Mouse (Mus musculus): ENCODE data around the gene Ube2q2. TPM values are rescaled to one million over a fixed set of nuclear protein-coding genes. Genes with fewer than 3 reads are reported as not detected.

Ube2q2 gene
- polyA plus RNA-seq, 1 experiment from 2014 or later, result 47.7 TPM

DNA sequence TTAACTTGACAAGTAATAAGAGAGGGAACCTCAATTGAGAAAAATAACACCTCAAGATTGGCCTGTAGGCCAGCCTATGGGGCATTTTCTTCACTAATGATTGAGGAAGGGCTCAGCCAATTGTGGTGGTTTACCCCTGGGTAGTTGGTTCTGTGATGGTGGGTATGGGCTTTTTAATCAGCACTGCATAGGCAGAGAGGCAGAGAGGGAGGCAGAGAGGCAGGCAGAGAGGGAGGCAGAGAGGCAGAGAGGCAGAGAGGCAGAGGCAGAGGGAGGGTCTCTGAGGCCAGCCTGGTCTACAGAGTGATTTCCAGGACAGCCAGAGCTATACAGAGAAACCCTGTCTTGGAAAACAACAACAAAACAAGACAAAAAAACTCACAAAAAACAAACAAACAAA lies 2.4 kb downstream of the Ube2q2 start:
- peak overlapping the region; percentile 82 for H3K4me2 ChIP-seq (replicated peaks; ENCODE audit: low read depth, low read length)
- no peak for DNase-seq (ENCODE audit: low spot score)

DNA sequence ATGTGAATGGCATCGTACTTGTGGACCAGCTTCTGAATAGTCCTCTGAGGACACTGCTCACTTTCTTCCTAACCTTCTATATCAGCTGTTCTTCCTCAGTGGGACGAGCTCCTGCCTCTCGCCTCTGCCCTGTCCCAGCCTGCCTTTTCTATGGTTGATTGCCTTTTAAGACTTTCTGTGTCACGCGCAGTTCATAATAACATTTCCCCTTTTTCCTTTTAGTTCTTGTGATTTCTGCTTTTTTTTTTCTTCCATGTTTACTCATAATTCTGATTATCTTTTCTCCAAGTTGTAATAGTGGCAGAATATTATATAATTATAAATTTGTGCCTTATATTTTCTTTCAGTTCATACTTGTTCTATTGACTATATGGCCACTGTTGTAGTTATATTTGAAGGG lies 4.3 kb downstream of the Ube2q2 start:
- Histone ChIP-seq H3K9me3 (ENCODE audit: control insufficient read depth, low read length) (no peaks in the 10 kb centered on the region), H3K4me3 (ENCODE audit: low read depth, low read length) (no peak overlapping the region), H3K4me1 (replicated peaks; ENCODE audit: control insufficient read depth, insufficient read depth, low read length) (no peaks in the 10 kb centered on the region), H3K27me3 (ENCODE audit: control insufficient read depth, insufficient read depth, low read length) (no peaks in the 10 kb centered on the region), H3K9ac (ENCODE audit: low read depth, low read length) (no peak overlapping the region), H3K36me3 (ENCODE audit: control insufficient read depth, insufficient read depth, low read length) (no peaks in the 10 kb centered on the region), H3K4me2 (replicated peaks; ENCODE audit: low read depth, low read length) (no peak overlapping the region), H3K27ac (ENCODE audit: low read depth, low read length) (no peak overlapping the region)
- DNase-seq (ENCODE audit: low spot score) (no peak), ATAC-seq (ENCODE audit: low FRiP score) (no peak)
- 87% methylated on average over 5 of the region's 5 CpGs for WGBS

More for the DNA sequence above, 2.4 kb downstream of the Ube2q2 start:
- H3K27me3 ChIP-seq (ENCODE audit: control insufficient read depth, insufficient read depth, low read length), result no peaks in the 10 kb centered on the region
- no peak overlapping the region for H3K9ac ChIP-seq (ENCODE audit: low read depth, low read length)
- H3K9me3 ChIP-seq (ENCODE audit: control insufficient read depth, low read length), result no peaks in the 10 kb centered on the region
- no peaks in the 10 kb centered on the region for H3K36me3 ChIP-seq (ENCODE audit: control insufficient read depth, insufficient read depth, low read length)
- peak overlapping the region; percentile 90; the same call in 1 of the 2 replicates for H3K4me3 ChIP-seq (ENCODE audit: low read depth, low read length)
- no peak for ATAC-seq (ENCODE audit: low FRiP score)
- no peaks in the 10 kb centered on the region for H3K4me1 ChIP-seq (replicated peaks; ENCODE audit: control insufficient read depth, insufficient read depth, low read length)
- H3K27ac ChIP-seq (ENCODE audit: low read depth, low read length), result no peak overlapping the region

DNA sequence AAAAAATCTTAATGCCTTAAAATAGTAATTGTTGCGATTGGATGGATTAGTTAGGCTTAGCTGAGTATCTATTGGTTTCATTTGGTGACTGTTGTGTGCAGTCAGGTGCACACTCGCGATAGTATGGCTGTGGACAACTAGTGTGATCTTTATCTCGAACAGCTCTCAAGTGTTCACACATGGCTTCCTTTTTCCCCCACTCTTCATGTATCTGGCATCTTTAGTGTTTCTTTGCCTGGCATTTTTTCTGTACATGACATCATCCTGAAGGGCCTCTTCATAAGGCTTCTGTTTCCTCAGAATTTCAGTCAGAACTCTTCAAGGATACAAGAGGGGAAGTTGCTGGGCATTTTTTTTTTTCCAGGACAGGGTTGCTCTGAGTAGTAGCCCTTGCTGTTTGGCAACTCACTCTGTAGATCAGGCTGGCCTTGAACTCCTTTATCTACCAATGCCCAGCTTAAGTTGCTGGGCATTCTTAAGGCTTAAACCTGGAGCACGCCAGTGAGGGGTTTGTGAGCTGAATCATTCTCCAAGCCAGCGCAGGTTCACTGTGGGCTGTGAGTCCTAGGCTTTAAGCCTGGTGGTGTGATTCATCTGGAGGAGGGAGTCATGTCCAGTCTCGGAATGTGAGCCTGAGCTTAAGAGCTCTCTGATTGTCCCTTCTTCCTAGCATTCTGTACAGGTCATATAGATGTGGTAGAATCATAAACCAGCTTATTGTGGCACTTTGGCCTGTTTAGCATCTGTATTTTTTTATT lies 22.2 kb downstream of the Ube2q2 start:
- no peak overlapping the region for H3K9ac ChIP-seq (ENCODE audit: low read depth, low read length)
- ATAC-seq (ENCODE audit: low FRiP score) (no peak), DNase-seq (ENCODE audit: low spot score) (no peak)
- H3K9me3 ChIP-seq (ENCODE audit: control insufficient read depth, low read length), result no peaks in the 10 kb centered on the region
- H3K4me3 ChIP-seq (ENCODE audit: low read depth, low read length), result no peak overlapping the region
- no peak overlapping the region for H3K27ac ChIP-seq (ENCODE audit: low read depth, low read length)
- H3K4me1 ChIP-seq (replicated peaks; ENCODE audit: control insufficient read depth, insufficient read depth, low read length), result no peaks in the 10 kb centered on the region
- no peak overlapping the region for H3K4me2 ChIP-seq (replicated peaks; ENCODE audit: low read depth, low read length)
- no peaks in the 10 kb centered on the region for H3K27me3 ChIP-seq (ENCODE audit: control insufficient read depth, insufficient read depth, low read length)
- WGBS, result 94% methylated on average over 7 of the region's 7 CpGs
- no peaks in the 10 kb centered on the region for H3K36me3 ChIP-seq (ENCODE audit: control insufficient read depth, insufficient read depth, low read length)

DNA sequence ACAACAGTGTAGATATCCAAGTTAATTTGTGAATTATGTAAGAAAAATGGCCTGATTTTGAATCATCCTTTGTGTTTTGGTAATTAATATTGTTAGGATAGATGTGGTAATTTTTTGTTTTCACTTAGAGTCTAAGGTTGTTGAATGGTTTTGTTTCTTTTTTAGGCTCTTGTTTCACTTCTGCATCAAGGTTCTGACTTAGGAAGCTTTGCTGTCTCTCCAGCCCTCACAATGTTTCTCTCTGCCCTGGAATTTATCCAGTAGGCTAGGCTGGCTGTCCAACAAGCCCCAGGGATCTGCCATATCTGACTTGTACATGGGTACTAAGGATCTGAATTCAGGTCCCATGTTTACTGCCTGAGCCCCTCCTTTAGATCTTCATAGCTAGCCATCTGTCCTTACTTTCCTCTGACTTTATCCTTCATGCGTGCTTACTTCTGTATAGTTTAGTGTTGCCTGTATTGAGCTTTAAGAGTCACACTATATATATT lies 23.6 kb downstream of the Ube2q2 start:
- WGBS, result 93% methylated on average over 1 of the region's 1 CpGs
- Histone ChIP-seq H3K27ac (ENCODE audit: low read depth, low read length) (no peak overlapping the region), H3K9ac (ENCODE audit: low read depth, low read length) (no peak overlapping the region), H3K27me3 (ENCODE audit: control insufficient read depth, insufficient read depth, low read length) (no peaks in the 10 kb centered on the region), H3K4me1 (replicated peaks; ENCODE audit: control insufficient read depth, insufficient read depth, low read length) (no peaks in the 10 kb centered on the region), H3K9me3 (ENCODE audit: control insufficient read depth, low read length) (no peaks in the 10 kb centered on the region), H3K4me3 (ENCODE audit: low read depth, low read length) (no peak overlapping the region), H3K36me3 (ENCODE audit: control insufficient read depth, insufficient read depth, low read length) (no peaks in the 10 kb centered on the region), H3K4me2 (replicated peaks; ENCODE audit: low read depth, low read length) (no peak overlapping the region)
- no peak for ATAC-seq (ENCODE audit: low FRiP score)
- DNase-seq (ENCODE audit: low spot score), result no peak

DNA sequence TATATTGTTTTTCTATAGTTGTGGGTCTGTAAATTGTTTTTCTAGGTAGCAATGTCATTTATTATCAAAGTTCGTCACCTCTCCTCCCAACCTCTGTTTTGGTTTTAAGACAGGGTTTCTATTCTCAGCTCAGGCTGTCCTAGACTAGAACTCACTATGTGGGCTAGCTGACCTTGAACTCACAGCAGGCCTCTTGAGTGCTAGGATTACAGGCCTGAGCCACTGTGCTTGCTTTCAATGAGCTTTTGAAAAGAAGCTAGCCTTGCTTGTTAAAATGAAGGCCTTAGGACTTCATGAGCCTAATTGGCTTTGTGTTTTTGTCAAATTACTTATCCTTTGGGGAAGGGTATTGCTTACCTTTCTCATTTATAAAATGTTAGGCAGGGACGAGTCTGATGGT lies 25.6 kb downstream of the Ube2q2 start:
- ATAC-seq (ENCODE audit: low FRiP score), result no peak

DNA sequence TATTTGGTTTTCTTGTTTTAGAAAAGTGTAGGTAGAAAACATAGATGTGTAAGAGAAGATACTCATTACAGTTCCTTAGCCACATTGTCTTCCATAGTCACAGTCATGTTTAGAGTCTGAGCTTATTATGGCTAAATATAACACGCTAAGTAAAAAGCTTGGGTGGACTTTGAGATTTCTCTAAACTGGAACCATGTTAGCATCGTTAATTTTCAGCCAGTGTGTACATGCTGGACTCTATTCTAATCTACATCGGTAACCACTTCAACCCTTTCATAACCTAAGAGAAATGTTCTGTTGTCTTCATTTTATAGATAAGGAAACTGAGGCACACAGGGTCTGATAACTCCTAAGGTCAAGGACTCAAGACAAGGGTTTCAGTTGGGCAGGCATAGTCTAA lies 47.2 kb downstream of the Ube2q2 start:
- Histone ChIP-seq H3K36me3 (ENCODE audit: control insufficient read depth, insufficient read depth, low read length) (no peaks in the 10 kb centered on the region), H3K9ac (ENCODE audit: low read depth, low read length) (no peak overlapping the region), H3K4me3 (ENCODE audit: low read depth, low read length) (no peak overlapping the region), H3K27ac (ENCODE audit: low read depth, low read length) (no peak overlapping the region), H3K4me2 (replicated peaks; ENCODE audit: low read depth, low read length) (no peak overlapping the region), H3K27me3 (ENCODE audit: control insufficient read depth, insufficient read depth, low read length) (no peaks in the 10 kb centered on the region), H3K9me3 (ENCODE audit: control insufficient read depth, low read length) (no peaks in the 10 kb centered on the region), H3K4me1 (replicated peaks; ENCODE audit: control insufficient read depth, insufficient read depth, low read length) (no peaks in the 10 kb centered on the region)
- DNase-seq (ENCODE audit: low spot score) (no peak), ATAC-seq (ENCODE audit: low FRiP score) (no peak)
- WGBS, result 98% methylated on average over 3 of the region's 3 CpGs

More for the DNA sequence above, 25.6 kb downstream of the Ube2q2 start:
- Histone ChIP-seq H3K4me3 (ENCODE audit: low read depth, low read length) (no peak overlapping the region), H3K4me2 (replicated peaks; ENCODE audit: low read depth, low read length) (no peak overlapping the region), H3K4me1 (replicated peaks; ENCODE audit: control insufficient read depth, insufficient read depth, low read length) (no peaks in the 10 kb centered on the region), H3K36me3 (ENCODE audit: control insufficient read depth, insufficient read depth, low read length) (no peaks in the 10 kb centered on the region), H3K9me3 (ENCODE audit: control insufficient read depth, low read length) (no peaks in the 10 kb centered on the region), H3K27me3 (ENCODE audit: control insufficient read depth, insufficient read depth, low read length) (no peaks in the 10 kb centered on the region), H3K27ac (ENCODE audit: low read depth, low read length) (no peak overlapping the region), H3K9ac (ENCODE audit: low read depth, low read length) (no peak overlapping the region)
- DNase-seq (ENCODE audit: low spot score), result no peak
- 80% methylated on average over 2 of the region's 2 CpGs for WGBS

DNA sequence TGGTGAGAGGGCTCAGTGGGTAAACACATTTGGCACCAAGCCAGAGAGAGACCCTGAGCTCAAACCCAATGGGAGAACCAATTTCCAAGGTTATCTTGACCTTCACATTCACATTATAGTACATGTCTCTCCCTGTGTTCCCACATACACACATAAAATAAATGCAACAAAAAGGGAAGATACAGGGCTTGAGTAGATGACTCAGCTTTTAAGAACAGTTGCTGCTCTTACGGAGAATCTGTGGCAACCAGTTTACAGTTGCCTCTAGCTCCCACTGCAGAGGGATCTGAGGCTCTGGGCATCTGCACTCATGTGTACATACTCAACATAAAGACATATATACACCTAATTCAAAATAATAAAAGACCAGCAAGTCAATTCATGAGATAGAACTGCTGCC lies 49.6 kb downstream of the Ube2q2 start:
- no peaks in the 10 kb centered on the region for H3K4me1 ChIP-seq (replicated peaks; ENCODE audit: control insufficient read depth, insufficient read depth, low read length)
- DNase-seq (ENCODE audit: low spot score) (no peak), ATAC-seq (ENCODE audit: low FRiP score) (no peak)
- no peak overlapping the region for H3K27ac ChIP-seq (ENCODE audit: low read depth, low read length)
- H3K9me3 ChIP-seq (ENCODE audit: control insufficient read depth, low read length), result no peaks in the 10 kb centered on the region
- H3K4me2 ChIP-seq (replicated peaks; ENCODE audit: low read depth, low read length), result no peak overlapping the region
- H3K9ac ChIP-seq (ENCODE audit: low read depth, low read length), result no peak overlapping the region
- H3K4me3 ChIP-seq (ENCODE audit: low read depth, low read length), result no peak overlapping the region
- 96% methylated on average over 1 of the region's 1 CpGs for WGBS
- H3K36me3 ChIP-seq (ENCODE audit: control insufficient read depth, insufficient read depth, low read length), result no peaks in the 10 kb centered on the region
- no peaks in the 10 kb centered on the region for H3K27me3 ChIP-seq (ENCODE audit: control insufficient read depth, insufficient read depth, low read length)

DNA sequence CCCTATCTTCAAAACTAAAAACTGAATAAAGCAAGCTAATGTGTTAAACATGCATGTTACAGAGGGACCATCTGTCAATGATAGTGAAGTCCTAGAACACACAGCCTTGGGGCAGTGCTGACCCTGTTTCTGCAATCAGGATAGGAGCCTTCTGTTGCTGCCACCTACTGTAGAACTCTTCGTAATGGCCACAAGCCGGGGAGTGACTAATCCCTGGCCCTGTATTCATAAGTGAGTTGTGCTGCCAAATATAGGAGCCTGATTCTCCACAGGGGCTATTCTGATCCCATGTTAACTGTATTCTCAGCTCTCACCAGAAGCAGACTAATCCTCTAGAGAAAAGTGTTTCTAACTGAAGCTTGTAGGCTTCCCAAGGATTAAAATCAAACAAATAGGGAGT lies 50.7 kb downstream of the Ube2q2 start:
- H3K36me3 ChIP-seq (ENCODE audit: control insufficient read depth, insufficient read depth, low read length), result no peaks in the 10 kb centered on the region
- H3K9me3 ChIP-seq (ENCODE audit: control insufficient read depth, low read length), result no peaks in the 10 kb centered on the region
- no peak overlapping the region for H3K4me3 ChIP-seq (ENCODE audit: low read depth, low read length)
- no peak overlapping the region for H3K27ac ChIP-seq (ENCODE audit: low read depth, low read length)
- 85% methylated on average over 2 of the region's 2 CpGs for WGBS
- no peaks in the 10 kb centered on the region for H3K4me1 ChIP-seq (replicated peaks; ENCODE audit: control insufficient read depth, insufficient read depth, low read length)
- no peak for DNase-seq (ENCODE audit: low spot score)
- H3K4me2 ChIP-seq (replicated peaks; ENCODE audit: low read depth, low read length), result no peak overlapping the region
- no peaks in the 10 kb centered on the region for H3K27me3 ChIP-seq (ENCODE audit: control insufficient read depth, insufficient read depth, low read length)
- no peak overlapping the region for H3K9ac ChIP-seq (ENCODE audit: low read depth, low read length)
- ATAC-seq (ENCODE audit: low FRiP score), result no peak

DNA sequence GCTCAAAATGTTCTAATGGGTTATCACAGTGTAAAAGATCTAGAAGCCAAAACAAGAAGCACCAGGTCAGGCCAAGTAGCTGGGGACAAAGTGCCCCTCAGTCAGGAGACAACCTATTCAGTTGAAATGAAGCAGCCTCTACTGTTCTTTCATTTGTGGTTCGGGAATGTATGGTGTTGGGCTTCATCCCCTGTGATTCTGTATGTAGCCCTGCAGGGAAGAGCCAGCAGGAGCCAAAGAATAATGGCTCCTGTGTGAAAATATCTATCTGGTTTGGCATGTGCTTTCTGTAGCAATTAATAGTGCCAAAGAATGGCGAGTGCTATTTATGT lies 59.8 kb downstream of the Ube2q2 start:
- peak; percentile 52; the same call in 1 of the 2 replicates for ATAC-seq (ENCODE audit: low FRiP score)

More for the DNA sequence above, 59.8 kb downstream of the Ube2q2 start:
- H3K4me2 ChIP-seq (replicated peaks; ENCODE audit: low read depth, low read length), result peak overlapping the region; percentile 74
- peak overlapping the region; percentile 89 for H3K27ac ChIP-seq (ENCODE audit: low read depth, low read length)
- H3K9me3 ChIP-seq (ENCODE audit: control insufficient read depth, low read length), result no peaks in the 10 kb centered on the region
- H3K4me1 ChIP-seq (replicated peaks; ENCODE audit: control insufficient read depth, insufficient read depth, low read length), result no peaks in the 10 kb centered on the region
- WGBS, result 2% methylated on average over 2 of the region's 2 CpGs
- no peaks in the 10 kb centered on the region for H3K27me3 ChIP-seq (ENCODE audit: control insufficient read depth, insufficient read depth, low read length)
- no peaks in the 10 kb centered on the region for H3K36me3 ChIP-seq (ENCODE audit: control insufficient read depth, insufficient read depth, low read length)
- no peak for DNase-seq (ENCODE audit: low spot score)
- peak overlapping the region; percentile 90 for H3K4me3 ChIP-seq (ENCODE audit: low read depth, low read length)
- peak overlapping the region; percentile 90 for H3K9ac ChIP-seq (ENCODE audit: low read depth, low read length)

Measured in hindbrain, embryonic 11.5 days (tissue).